Mouse (Mus musculus): Measurements from ENCODE around the gene Gm10282. TPM values are rescaled to one million over a fixed set of nuclear protein-coding genes. Genes with fewer than 3 reads are reported as not detected.

Gm10282 gene
- polyA plus RNA-seq, 1 experiment from 2014 or later, result 30.6 TPM

DNA sequence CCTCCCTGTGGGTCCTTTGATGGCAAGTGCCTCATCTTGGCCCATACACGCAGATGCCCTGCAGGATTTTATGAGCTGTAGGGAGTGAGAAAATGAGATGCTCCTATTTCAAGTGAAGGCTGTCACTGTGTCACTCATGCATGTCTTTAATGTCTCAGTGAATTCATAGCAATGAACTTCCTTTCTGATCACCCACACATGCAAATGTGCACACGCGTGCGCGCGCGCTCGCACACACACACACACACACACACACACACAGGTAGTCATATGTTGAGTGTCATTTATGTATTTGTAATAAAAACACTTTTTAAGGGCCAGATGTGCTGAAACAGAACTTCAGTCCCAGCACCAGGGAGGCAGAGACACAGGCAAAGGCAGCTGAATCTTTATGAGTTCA, 38.0 kb downstream of the Gm10282 start:
- no peak for ATAC-seq (ENCODE audit: low FRiP score, low TSS enrichment)
- Histone ChIP-seq H3K27me3 (ENCODE audit: insufficient read depth, low read length) (no peaks in the 10 kb centered on the region), H3K4me3 (ENCODE audit: low read length) (no peak overlapping the region), H3K4me1 (ENCODE audit: insufficient read depth, low read length) (no peaks in the 10 kb centered on the region), H3K4me2 (replicated peaks; ENCODE audit: low read depth, low read length) (no peak overlapping the region), H3K27ac (ENCODE audit: low read length) (no peak overlapping the region), H3K36me3 (ENCODE audit: insufficient read depth, low read length) (no peaks in the 10 kb centered on the region), H3K9ac (replicated peaks; ENCODE audit: low read length) (no peak overlapping the region), H3K9me3 (ENCODE audit: low read length) (no peaks in the 10 kb centered on the region)
- 92% methylated on average over 8 of the region's 8 CpGs for WGBS

DNA sequence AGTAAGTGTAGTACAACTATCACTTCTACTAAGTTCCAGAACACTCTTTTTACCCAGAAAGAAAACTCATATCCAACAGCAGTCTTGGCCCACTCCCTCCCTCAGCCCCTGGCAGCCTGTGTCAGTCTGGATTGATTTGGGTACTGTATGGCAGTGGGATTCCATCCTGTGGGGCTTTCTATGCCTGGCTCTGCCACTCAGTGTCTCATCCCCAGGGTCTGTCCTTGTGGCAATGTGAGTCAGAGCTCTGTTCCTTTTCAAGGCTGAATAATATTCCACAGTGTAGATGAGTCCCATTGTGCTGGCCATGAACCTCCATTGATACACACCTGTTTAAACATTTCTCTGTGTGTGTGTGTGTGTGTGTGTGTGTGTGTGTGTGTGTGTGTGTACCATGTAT, 38.4 kb downstream of the Gm10282 start:
- no peaks in the 10 kb centered on the region for H3K9me3 ChIP-seq (ENCODE audit: low read length)
- no peaks in the 10 kb centered on the region for H3K4me1 ChIP-seq (ENCODE audit: insufficient read depth, low read length)
- no peak overlapping the region for H3K27ac ChIP-seq (ENCODE audit: low read length)
- H3K4me2 ChIP-seq (replicated peaks; ENCODE audit: low read depth, low read length), result no peak overlapping the region
- no peak overlapping the region for H3K4me3 ChIP-seq (ENCODE audit: low read length)
- H3K27me3 ChIP-seq (ENCODE audit: insufficient read depth, low read length), result no peaks in the 10 kb centered on the region
- H3K36me3 ChIP-seq (ENCODE audit: insufficient read depth, low read length), result no peaks in the 10 kb centered on the region
- ATAC-seq (ENCODE audit: low FRiP score, low TSS enrichment), result no peak
- no peak overlapping the region for H3K9ac ChIP-seq (replicated peaks; ENCODE audit: low read length)

DNA sequence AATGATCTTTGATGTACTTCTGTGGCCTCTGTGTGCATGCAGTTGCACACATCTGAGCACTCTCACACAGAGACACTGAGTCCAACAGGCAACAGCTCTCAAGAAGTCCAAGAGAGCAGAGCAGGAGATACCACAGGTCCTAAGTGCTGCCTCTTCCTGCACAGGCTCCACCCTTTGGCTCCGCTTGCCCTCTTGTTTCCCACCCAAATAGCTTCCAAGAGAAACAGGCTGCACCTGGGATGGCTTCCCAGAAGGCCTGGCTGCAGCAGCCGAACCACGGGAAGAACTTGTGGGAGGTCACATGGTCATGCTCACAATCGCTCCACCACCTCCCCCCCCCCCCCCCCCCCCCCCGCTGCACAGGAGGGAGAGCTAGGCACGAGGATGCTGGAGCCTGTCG, 39.7 kb downstream of the Gm10282 start:
- Histone ChIP-seq H3K4me2 (replicated peaks; ENCODE audit: low read depth, low read length) (no peak overlapping the region), H3K4me3 (ENCODE audit: low read length) (no peak overlapping the region), H3K9me3 (ENCODE audit: low read length) (no peaks in the 10 kb centered on the region), H3K27ac (ENCODE audit: low read length) (no peak overlapping the region), H3K36me3 (ENCODE audit: insufficient read depth, low read length) (no peaks in the 10 kb centered on the region), H3K9ac (replicated peaks; ENCODE audit: low read length) (no peak overlapping the region), H3K27me3 (ENCODE audit: insufficient read depth, low read length) (no peaks in the 10 kb centered on the region), H3K4me1 (ENCODE audit: insufficient read depth, low read length) (no peaks in the 10 kb centered on the region)
- no peak for ATAC-seq (ENCODE audit: low FRiP score, low TSS enrichment)
- WGBS, result 42% methylated on average over 6 of the region's 7 CpGs

DNA sequence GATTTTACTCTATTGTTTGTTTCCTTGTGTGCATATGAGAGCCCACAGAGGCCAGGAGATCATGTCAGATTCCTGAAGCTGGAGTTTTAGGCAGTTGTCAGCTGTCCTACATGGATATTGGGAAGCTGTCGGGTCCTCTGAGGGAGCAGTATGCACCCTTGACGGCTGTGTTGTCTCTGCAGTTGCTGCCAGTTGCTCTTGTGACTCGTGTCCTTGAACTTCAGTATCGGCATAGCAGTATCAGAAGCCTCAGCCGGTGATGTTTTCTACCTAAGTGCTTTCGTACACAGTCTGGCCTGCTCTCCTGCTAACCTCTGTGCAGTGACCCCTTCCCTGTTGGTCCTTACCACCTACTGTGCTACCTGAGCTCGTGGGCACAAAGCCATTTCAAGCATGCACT, 41.6 kb downstream of the Gm10282 start:
- no peak overlapping the region for H3K4me2 ChIP-seq (replicated peaks; ENCODE audit: low read depth, low read length)
- no peaks in the 10 kb centered on the region for H3K36me3 ChIP-seq (ENCODE audit: insufficient read depth, low read length)
- no peak for ATAC-seq (ENCODE audit: low FRiP score, low TSS enrichment)
- no peak overlapping the region for H3K27ac ChIP-seq (ENCODE audit: low read length)
- no peaks in the 10 kb centered on the region for H3K27me3 ChIP-seq (ENCODE audit: insufficient read depth, low read length)
- no peaks in the 10 kb centered on the region for H3K4me1 ChIP-seq (ENCODE audit: insufficient read depth, low read length)
- H3K9ac ChIP-seq (replicated peaks; ENCODE audit: low read length), result no peak overlapping the region
- 62% methylated on average over 7 of the region's 7 CpGs for whole genome bisulfite sequencing
- no peak overlapping the region for H3K4me3 ChIP-seq (ENCODE audit: low read length)
- H3K9me3 ChIP-seq (ENCODE audit: low read length), result no peaks in the 10 kb centered on the region

DNA sequence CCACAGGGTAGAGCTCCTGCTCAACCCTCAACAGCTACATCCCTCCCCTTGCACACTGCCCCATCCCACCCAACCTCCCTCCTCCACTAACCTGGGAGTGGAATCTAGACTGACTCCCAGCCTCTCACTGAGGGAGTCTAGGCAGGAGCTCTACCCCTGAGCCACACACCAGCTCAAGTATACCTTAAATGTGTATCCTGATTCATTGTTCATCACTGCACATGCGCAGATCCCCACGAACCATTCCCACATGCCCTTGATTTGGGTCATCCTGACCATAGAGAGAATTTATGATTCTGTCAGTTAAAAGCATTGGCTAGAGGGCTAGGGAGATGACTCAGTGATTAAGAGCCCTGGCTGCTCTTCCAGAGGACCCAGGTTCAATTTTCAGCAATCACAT, 42.3 kb downstream of the Gm10282 start:
- Histone ChIP-seq H3K36me3 (ENCODE audit: insufficient read depth, low read length) (no peaks in the 10 kb centered on the region), H3K9ac (replicated peaks; ENCODE audit: low read length) (no peak overlapping the region)
- no peak for ATAC-seq (ENCODE audit: low FRiP score, low TSS enrichment)

DNA sequence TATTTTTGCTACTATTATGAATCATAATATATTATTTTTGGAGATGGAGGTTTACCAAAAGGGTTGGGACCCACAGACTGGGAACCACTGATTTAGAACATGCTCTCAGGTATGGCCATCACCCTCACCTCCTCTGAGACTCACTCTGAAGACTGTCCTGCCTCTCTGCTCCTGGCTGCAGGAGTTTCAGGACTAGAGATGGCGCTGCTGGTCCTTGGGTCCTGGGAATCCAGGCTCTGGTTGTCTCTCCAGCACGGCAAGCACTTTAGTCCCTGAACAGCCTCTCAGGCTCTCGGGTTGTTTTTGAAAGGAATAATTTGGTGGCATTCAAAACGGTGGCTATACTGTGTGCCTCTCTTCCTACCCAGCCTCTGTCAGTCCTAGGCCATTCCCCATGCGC, 43.2 kb downstream of the Gm10282 start:
- WGBS, result 52% methylated on average over 5 of the region's 5 CpGs

More for the DNA sequence above, 42.3 kb downstream of the Gm10282 start:
- H3K27ac ChIP-seq (ENCODE audit: low read length), result no peak overlapping the region
- no peaks in the 10 kb centered on the region for H3K4me1 ChIP-seq (ENCODE audit: insufficient read depth, low read length)
- no peak overlapping the region for H3K4me3 ChIP-seq (ENCODE audit: low read length)
- WGBS, result 77% methylated on average over 2 of the region's 2 CpGs
- H3K4me2 ChIP-seq (replicated peaks; ENCODE audit: low read depth, low read length), result no peak overlapping the region
- no peaks in the 10 kb centered on the region for H3K9me3 ChIP-seq (ENCODE audit: low read length)
- H3K27me3 ChIP-seq (ENCODE audit: insufficient read depth, low read length), result no peaks in the 10 kb centered on the region

DNA sequence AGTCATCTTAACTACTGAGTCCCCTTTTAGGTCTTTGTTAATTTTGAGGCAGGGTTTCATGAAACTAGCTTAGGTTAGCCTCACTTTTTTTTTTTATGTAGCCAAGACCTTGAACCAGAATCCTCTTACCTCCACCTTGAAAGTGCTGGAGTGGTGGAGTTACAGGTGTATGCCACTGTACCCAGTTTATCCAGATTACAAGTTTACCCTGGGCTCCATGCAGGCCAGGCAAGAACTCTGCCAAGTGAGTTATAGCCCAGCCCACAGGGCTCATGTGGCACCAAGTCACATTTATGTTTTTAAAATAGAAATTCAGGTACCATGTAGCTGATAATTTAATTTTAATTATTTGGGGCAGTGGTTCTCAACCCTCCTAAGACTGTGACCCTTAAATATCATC, 43.6 kb downstream of the Gm10282 start:
- Histone ChIP-seq H3K4me1 (ENCODE audit: insufficient read depth, low read length) (no peaks in the 10 kb centered on the region), H3K4me2 (replicated peaks; ENCODE audit: low read depth, low read length) (no peak overlapping the region), H3K9ac (replicated peaks; ENCODE audit: low read length) (no peak overlapping the region), H3K27ac (ENCODE audit: low read length) (no peak overlapping the region), H3K36me3 (ENCODE audit: insufficient read depth, low read length) (no peaks in the 10 kb centered on the region), H3K9me3 (ENCODE audit: low read length) (no peaks in the 10 kb centered on the region), H3K27me3 (ENCODE audit: insufficient read depth, low read length) (no peaks in the 10 kb centered on the region), H3K4me3 (ENCODE audit: low read length) (no peak overlapping the region)
- no peak for ATAC-seq (ENCODE audit: low FRiP score, low TSS enrichment)

More for the DNA sequence above, 43.2 kb downstream of the Gm10282 start:
- no peak overlapping the region for H3K27ac ChIP-seq (ENCODE audit: low read length)
- no peaks in the 10 kb centered on the region for H3K9me3 ChIP-seq (ENCODE audit: low read length)
- no peak overlapping the region for H3K9ac ChIP-seq (replicated peaks; ENCODE audit: low read length)
- no peaks in the 10 kb centered on the region for H3K36me3 ChIP-seq (ENCODE audit: insufficient read depth, low read length)
- H3K27me3 ChIP-seq (ENCODE audit: insufficient read depth, low read length), result no peaks in the 10 kb centered on the region
- no peaks in the 10 kb centered on the region for H3K4me1 ChIP-seq (ENCODE audit: insufficient read depth, low read length)
- ATAC-seq (ENCODE audit: low FRiP score, low TSS enrichment), result no peak
- no peak overlapping the region for H3K4me2 ChIP-seq (replicated peaks; ENCODE audit: low read depth, low read length)
- no peak overlapping the region for H3K4me3 ChIP-seq (ENCODE audit: low read length)

DNA sequence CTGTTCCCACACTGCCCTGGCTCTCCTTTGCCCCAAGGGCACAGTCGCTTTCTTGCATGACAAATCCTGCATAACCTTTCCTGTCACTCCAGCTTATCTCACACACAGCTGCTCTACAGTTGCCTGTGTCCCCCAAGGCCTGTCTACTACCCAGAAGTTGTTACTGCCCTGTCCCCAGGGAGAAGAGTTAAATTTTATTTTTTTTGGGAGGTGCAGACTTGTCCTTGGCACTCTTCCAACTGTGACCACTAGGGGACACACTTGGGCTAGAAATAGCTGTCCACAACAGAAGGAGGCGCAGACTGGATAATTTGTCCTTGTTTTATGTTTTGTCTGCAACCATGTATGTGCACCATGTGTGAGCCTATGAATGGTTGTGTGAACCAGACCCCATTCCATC, 44.0 kb downstream of the Gm10282 start:
- H3K9me3 ChIP-seq (ENCODE audit: low read length), result no peaks in the 10 kb centered on the region
- no peak overlapping the region for H3K4me2 ChIP-seq (replicated peaks; ENCODE audit: low read depth, low read length)
- no peaks in the 10 kb centered on the region for H3K27me3 ChIP-seq (ENCODE audit: insufficient read depth, low read length)
- no peak overlapping the region for H3K4me3 ChIP-seq (ENCODE audit: low read length)
- whole genome bisulfite sequencing, result 31% methylated on average over 2 of the region's 2 CpGs
- ATAC-seq (ENCODE audit: low FRiP score, low TSS enrichment), result peak; percentile 59; the same call in 1 of the 2 replicates
- H3K4me1 ChIP-seq (ENCODE audit: insufficient read depth, low read length), result no peaks in the 10 kb centered on the region
- H3K27ac ChIP-seq (ENCODE audit: low read length), result no peak overlapping the region
- H3K9ac ChIP-seq (replicated peaks; ENCODE audit: low read length), result no peak overlapping the region
- H3K36me3 ChIP-seq (ENCODE audit: insufficient read depth, low read length), result no peaks in the 10 kb centered on the region

DNA sequence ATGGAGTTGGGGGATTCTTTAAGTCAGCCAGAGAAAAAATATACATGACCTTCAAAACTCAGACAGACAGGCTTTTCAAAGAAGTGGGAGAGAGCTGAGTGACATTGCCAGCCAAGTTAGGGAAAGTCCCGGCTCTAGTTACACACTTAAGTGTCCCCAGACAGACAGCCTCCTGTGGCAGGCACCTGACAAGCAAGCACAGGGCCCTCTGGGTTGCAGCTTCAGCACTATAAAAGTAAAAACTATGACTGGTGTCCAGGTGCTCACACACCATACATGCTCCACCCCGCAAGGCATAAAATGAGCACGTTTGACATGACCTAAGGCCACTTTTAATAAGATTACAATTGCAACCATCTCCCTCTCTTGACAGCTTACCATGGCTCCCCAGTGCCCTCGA, 44.5 kb downstream of the Gm10282 start:
- WGBS, result 42% methylated on average over 4 of the region's 4 CpGs
- H3K27ac ChIP-seq (ENCODE audit: low read length), result no peak overlapping the region
- no peaks in the 10 kb centered on the region for H3K36me3 ChIP-seq (ENCODE audit: insufficient read depth, low read length)
- no peaks in the 10 kb centered on the region for H3K4me1 ChIP-seq (ENCODE audit: insufficient read depth, low read length)
- H3K27me3 ChIP-seq (ENCODE audit: insufficient read depth, low read length), result no peaks in the 10 kb centered on the region
- H3K9ac ChIP-seq (replicated peaks; ENCODE audit: low read length), result no peak overlapping the region
- no peaks in the 10 kb centered on the region for H3K9me3 ChIP-seq (ENCODE audit: low read length)
- no peak overlapping the region for H3K4me2 ChIP-seq (replicated peaks; ENCODE audit: low read depth, low read length)
- no peak overlapping the region for H3K4me3 ChIP-seq (ENCODE audit: low read length)
- no peak for ATAC-seq (ENCODE audit: low FRiP score, low TSS enrichment)

DNA sequence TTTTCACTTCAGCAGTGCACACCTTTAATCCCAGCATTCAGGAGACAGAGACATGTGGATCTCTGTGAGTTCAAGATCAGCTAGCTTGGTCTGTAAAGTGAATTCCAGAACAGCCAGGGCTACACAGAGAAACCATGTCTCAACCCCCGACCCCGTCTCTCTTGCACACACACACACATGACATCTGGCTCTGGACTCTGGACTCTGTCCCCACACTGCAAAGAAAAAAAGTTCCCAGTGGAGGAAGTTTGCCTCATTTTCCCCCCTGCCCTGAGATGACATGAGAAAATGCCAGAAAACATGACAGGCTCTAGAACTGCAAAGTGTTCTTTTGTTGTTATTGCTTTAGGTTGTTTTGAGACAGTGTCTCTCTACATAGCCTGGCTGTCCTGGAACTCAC, 45.2 kb downstream of the Gm10282 start:
- H3K27me3 ChIP-seq (ENCODE audit: insufficient read depth, low read length), result no peaks in the 10 kb centered on the region
- no peaks in the 10 kb centered on the region for H3K9me3 ChIP-seq (ENCODE audit: low read length)
- no peak overlapping the region for H3K27ac ChIP-seq (ENCODE audit: low read length)
- ATAC-seq (ENCODE audit: low FRiP score, low TSS enrichment), result no peak
- H3K36me3 ChIP-seq (ENCODE audit: insufficient read depth, low read length), result 0 out of 2 replicates have a peak, but pooled peaks cover 4% of the 10 kb centered on the region
- H3K4me2 ChIP-seq (replicated peaks; ENCODE audit: low read depth, low read length), result no peak overlapping the region
- 69% methylated on average over 2 of the region's 2 CpGs for WGBS
- H3K4me3 ChIP-seq (ENCODE audit: low read length), result no peak overlapping the region
- no peaks in the 10 kb centered on the region for H3K4me1 ChIP-seq (ENCODE audit: insufficient read depth, low read length)
- H3K9ac ChIP-seq (replicated peaks; ENCODE audit: low read length), result no peak overlapping the region

DNA sequence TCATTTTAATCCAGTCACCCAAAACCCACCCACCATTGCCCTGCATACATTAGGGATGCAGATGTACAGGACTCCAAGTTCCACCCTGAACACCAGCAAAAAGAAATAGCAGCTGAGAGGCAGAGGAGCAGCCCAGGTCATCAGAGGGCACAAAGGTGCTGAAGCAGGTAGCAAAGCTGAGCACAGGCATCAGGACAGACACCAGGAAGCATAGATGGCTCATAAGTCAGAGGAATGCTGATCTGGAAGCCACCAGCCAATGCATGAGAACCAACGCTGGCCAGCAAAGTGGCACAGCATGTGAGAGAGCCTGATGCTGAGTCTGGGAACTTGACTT, 47.2 kb downstream of the Gm10282 start:
- no peak overlapping the region for H3K4me3 ChIP-seq (ENCODE audit: low read length)
- no peak overlapping the region for H3K27ac ChIP-seq (ENCODE audit: low read length)
- H3K4me1 ChIP-seq (ENCODE audit: insufficient read depth, low read length), result no peaks in the 10 kb centered on the region
- WGBS, result 91% methylated on average over 1 of the region's 1 CpGs
- no peak overlapping the region for H3K9ac ChIP-seq (replicated peaks; ENCODE audit: low read length)
- H3K9me3 ChIP-seq (ENCODE audit: low read length), result no peaks in the 10 kb centered on the region
- H3K36me3 ChIP-seq (ENCODE audit: insufficient read depth, low read length), result peaks cover 10% of the 10 kb centered on the region
- ATAC-seq (ENCODE audit: low FRiP score, low TSS enrichment), result no peak
- no peak overlapping the region for H3K4me2 ChIP-seq (replicated peaks; ENCODE audit: low read depth, low read length)
- H3K27me3 ChIP-seq (ENCODE audit: insufficient read depth, low read length), result no peaks in the 10 kb centered on the region
